Mouse (Mus musculus): Measurements from ENCODE around the gene Chchd10. TPM values are rescaled to one million over a fixed set of nuclear protein-coding genes. Genes with fewer than 3 reads are reported as not detected.

The Chchd10 gene
- polyA plus RNA-seq, 1 experiment: 1,587 TPM

DNA sequence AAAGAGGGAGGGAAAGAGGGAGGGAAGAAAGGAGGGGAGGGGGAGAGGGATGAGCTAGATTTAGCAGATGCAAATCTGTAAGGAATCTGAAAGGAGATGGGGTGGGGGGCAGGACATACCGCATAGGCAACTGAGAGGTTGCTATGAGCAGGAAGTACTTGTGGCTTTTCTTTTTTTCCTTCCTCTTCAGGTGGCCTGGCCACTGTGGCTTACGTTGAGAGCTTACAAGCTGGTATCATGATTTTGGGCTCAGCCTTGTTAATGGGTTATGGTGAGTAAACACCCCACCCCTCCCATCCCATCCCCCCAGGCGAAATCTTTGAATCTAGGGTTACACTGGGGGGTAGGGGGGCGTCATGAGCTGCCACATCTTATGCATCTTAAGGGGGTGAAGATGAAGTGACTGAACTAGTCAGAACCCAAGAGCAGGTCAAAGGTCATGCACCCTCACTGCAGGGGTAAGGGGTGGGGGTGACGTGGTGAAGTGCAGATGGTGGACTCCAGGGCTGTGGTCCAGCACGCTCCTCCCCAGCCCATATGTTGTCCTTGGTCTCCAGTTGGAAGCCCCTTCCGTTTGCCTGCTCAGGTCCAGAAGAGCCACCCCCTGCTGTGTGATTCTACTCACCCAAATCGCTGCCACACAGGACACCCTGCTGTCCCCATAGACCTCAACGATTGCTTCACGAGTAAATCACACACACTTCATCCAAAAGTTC lies 45.3 kb downstream of the Chchd10 start:
- H3K27me3 ChIP-seq (replicated peaks; ENCODE audit: control insufficient read depth, insufficient read depth, low read length): no peaks in the 10 kb centered on the region
- no peak overlapping the region for H3K27ac ChIP-seq (ENCODE audit: insufficient read depth, low read depth, low read length)
- no peak for DNase-seq
- WGBS: 59% methylated on average over 10 of the region's 10 CpGs
- H3K36me3 ChIP-seq (ENCODE audit: control insufficient read depth, insufficient read depth, low read length): no peaks in the 10 kb centered on the region
- no peaks in the 10 kb centered on the region for H3K4me1 ChIP-seq (ENCODE audit: control insufficient read depth, insufficient read depth, low read length)
- no peak overlapping the region for H3K4me3 ChIP-seq (ENCODE audit: insufficient read depth, low read depth, low read length)
- no peak for TF ChIP-seq POLR2A (IDR thresholded peaks at IDR 0.05; ENCODE audit: low read depth, low read length)
- TF ChIP-seq CTCF (conservative IDR thresholded peaks at IDR 0.05; ENCODE audit: insufficient read depth, insufficient read length, low read depth, low read length): no peak

DNA sequence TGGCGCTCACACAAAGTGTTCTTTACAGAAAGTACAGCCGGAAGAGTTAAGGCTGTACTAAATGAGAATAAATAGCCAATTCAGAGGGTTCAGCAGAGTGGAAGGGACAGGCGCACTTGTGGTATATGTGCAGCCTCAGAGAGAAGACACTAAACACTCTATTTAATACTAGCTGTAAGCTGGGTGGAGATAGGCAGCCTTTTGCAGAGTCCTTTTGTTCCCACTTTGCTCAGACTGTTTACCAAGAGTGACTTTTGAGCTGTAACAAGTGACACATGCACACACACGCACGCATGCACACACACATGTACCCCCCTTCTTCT lies 45.9 kb downstream of the Chchd10 start:
- Histone ChIP-seq H3K4me3 (ENCODE audit: insufficient read depth, low read depth, low read length) (no peak overlapping the region), H3K27me3 (replicated peaks; ENCODE audit: control insufficient read depth, insufficient read depth, low read length) (no peaks in the 10 kb centered on the region), H3K4me1 (ENCODE audit: control insufficient read depth, insufficient read depth, low read length) (no peaks in the 10 kb centered on the region), H3K27ac (ENCODE audit: insufficient read depth, low read depth, low read length) (no peak overlapping the region), H3K36me3 (ENCODE audit: control insufficient read depth, insufficient read depth, low read length) (no peaks in the 10 kb centered on the region)
- WGBS: 90% methylated on average over 5 of the region's 5 CpGs
- no peak for DNase-seq
- no peak for TF ChIP-seq POLR2A (IDR thresholded peaks at IDR 0.05; ENCODE audit: low read depth, low read length)
- no peak for TF ChIP-seq CTCF (conservative IDR thresholded peaks at IDR 0.05; ENCODE audit: insufficient read depth, insufficient read length, low read depth, low read length)

GRCm38 (mm10) chr10:75979432-75979831 lies 46.5 kb downstream of the Chchd10 start:
- Histone ChIP-seq H3K27me3 (replicated peaks; ENCODE audit: control insufficient read depth, insufficient read depth, low read length) (no peaks in the 10 kb centered on the region), H3K27ac (ENCODE audit: insufficient read depth, low read depth, low read length) (no peak overlapping the region), H3K36me3 (ENCODE audit: control insufficient read depth, insufficient read depth, low read length) (no peaks in the 10 kb centered on the region), H3K4me3 (ENCODE audit: insufficient read depth, low read depth, low read length) (no peak overlapping the region), H3K4me1 (ENCODE audit: control insufficient read depth, insufficient read depth, low read length) (no peaks in the 10 kb centered on the region)
- TF ChIP-seq POLR2A (IDR thresholded peaks at IDR 0.05; ENCODE audit: low read depth, low read length): no peak
- TF ChIP-seq CTCF (conservative IDR thresholded peaks at IDR 0.05; ENCODE audit: insufficient read depth, insufficient read length, low read depth, low read length): no peak
- 86% methylated on average over 3 of the region's 3 CpGs for WGBS
- DNase-seq: no peak

Other genes with a start within 250 kb of the Chchd10 start
- 24.6 and 27.3 TPM in 2 replicates for gene Cabin1, start 168.8 kb upstream of the Chchd10 start, polyA plus RNA-seq (2012; rRNA removed)
- 408 and 410 TPM in 2 replicates for gene Ddt, start 159.7 kb upstream of the Chchd10 start, polyA plus RNA-seq (2012; rRNA removed)
- gene Gm20441, start 152.2 kb upstream of the Chchd10 start, polyA plus RNA-seq (2012; rRNA removed): not detected in 2 replicates
- 97.4 and 108 TPM in 2 replicates for gene Gstt3, start 151.7 kb upstream of the Chchd10 start, polyA plus RNA-seq (2012; rRNA removed)
- gene Gstt1, start 134.5 kb upstream of the Chchd10 start, polyA plus RNA-seq (2012; rRNA removed): 492 and 514 TPM in 2 replicates
- gene Gstt4, start 110.6 kb upstream of the Chchd10 start, polyA plus RNA-seq (2012; rRNA removed): 0.11 and 0.23 TPM in 2 replicates
- 1,054 and 1,473 TPM in 2 replicates for gene Gstt2, start 95.7 kb upstream of the Chchd10 start, polyA plus RNA-seq (2012; rRNA removed)
- 3,280 and 4,796 TPM in 2 replicates for gene Mif, start 72.9 kb upstream of the Chchd10 start, polyA plus RNA-seq (2012; rRNA removed)
- gene Derl3, start 39.7 kb upstream of the Chchd10 start, polyA plus RNA-seq (2012; rRNA removed): 5.0 and 6.4 TPM in 2 replicates
- 34.6 and 37.7 TPM in 2 replicates for gene Smarcb1, start 11.5 kb upstream of the Chchd10 start, polyA plus RNA-seq (2012; rRNA removed)
- gene Mmp11, start 3.4 kb downstream of the Chchd10 start, polyA plus RNA-seq (2012; rRNA removed): 21.5 and 23.9 TPM in 2 replicates
- 1.3 and 1.4 TPM in 2 replicates for gene Gm867, start 7.5 kb downstream of the Chchd10 start, polyA plus RNA-seq (2012; rRNA removed)
- gene Vpreb3, start 9.9 kb downstream of the Chchd10 start, polyA plus RNA-seq (2012; rRNA removed): 1.2 and 3.8 TPM in 2 replicates
- 0.03 TPM in 1 of 2 replicates, not detected in the other for gene Gm5134, start 21.4 kb downstream of the Chchd10 start, polyA plus RNA-seq (2012; rRNA removed)
- 4.2 and 4.3 TPM in 2 replicates for gene Zfp280b, start 99.5 kb downstream of the Chchd10 start, polyA plus RNA-seq (2012; rRNA removed)
- gene Slc5a4b, start 177.8 kb downstream of the Chchd10 start, polyA plus RNA-seq (2012; rRNA removed): 0.07 and 0.08 TPM in 2 replicates
- not detected in 2 replicates for gene Slc5a4a, start 214.3 kb downstream of the Chchd10 start, polyA plus RNA-seq (2012; rRNA removed)